Mouse (Mus musculus) spleen, adult 2 months (tissue): ENCODE results near the gene Fam155a.

ENCODE experiments used
- CTCF ChIP-seq: fragments of 200-500 bp; IDR thresholded peaks from 2 replicates; pipeline ENCODE4 v1.5.1; 2011; ENCODE audit warnings: mild to moderate bottlenecking, inconsistent platforms; ENCODE audit not compliant: insufficient read depth, insufficient read length, insufficient replicate concordance; ENCODE audit errors: extremely low read depth
- POLR2A ChIP-seq: fragments of 200-500 bp; IDR thresholded peaks from 2 replicates; pipeline ENCODE4 v1.6.1; 2011; ENCODE audit warnings: low read depth, low read length, inconsistent platforms

DNA sequence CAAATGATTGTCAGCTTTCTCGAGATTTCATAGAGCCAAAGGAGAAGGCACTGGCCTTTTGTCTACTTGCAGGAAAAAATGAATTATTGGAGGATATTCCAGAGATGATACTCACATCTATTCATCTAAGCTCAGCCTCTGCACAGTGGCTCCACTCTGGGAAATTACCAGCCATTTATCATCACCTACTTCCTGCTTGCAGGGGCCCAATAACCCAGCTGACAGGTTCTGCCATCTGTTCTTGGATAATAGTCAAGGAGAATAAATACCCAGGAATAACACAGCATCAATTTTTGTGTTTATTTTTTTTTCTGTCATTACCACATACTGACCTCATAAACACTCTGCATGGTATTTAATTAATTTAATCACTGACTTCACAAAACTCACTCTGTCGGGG is 249.4 kb downstream of the Fam155a start:
- no peak for TF ChIP-seq CTCF
- no peak for TF ChIP-seq POLR2A
